Mouse (Mus musculus) midbrain, embryonic 14.5 days (tissue): ENCODE data around the gene Irf4. TPM values are rescaled to one million over a fixed set of nuclear protein-coding genes. Genes with fewer than 3 reads are reported as not detected.

Source experiments
- ATAC-seq: fragments of 200-750 bp; cut with Nextera tagmentation; 2 replicates; pipeline ENCODE4 v1.8.0; 2017; ENCODE audit warnings: moderate number of reproducible peaks, moderate library complexity; ENCODE audit not compliant: low FRiP score, low TSS enrichment
- DNase-seq: peaks from one replicate; pipeline ENCODE4 v3.0.0-alpha.2; 2015
- H3K27ac ChIP-seq: fragments of 300-500 bp; sonication (generic); replicated peaks from 2 replicates; pipeline ENCODE4 v1.5.1; 2014; ENCODE audit warnings: mild to moderate bottlenecking, low read depth, low read length, moderate library complexity
- H3K27me3 ChIP-seq: fragments of 300-500 bp; sonication (generic); 2 replicates; pipeline ENCODE4 v1.6.1; 2014; ENCODE audit warnings: low read length, control low read depth, mixed read lengths; ENCODE audit not compliant: control insufficient read depth, insufficient read depth
- H3K36me3 ChIP-seq: fragments of 300-500 bp; sonication (generic); 2 replicates; pipeline ENCODE4 v1.6.1; 2014; ENCODE audit warnings: low read length, control low read depth; ENCODE audit not compliant: control insufficient read depth, insufficient read depth
- H3K4me1 ChIP-seq: fragments of 300-500 bp; sonication (generic); 2 replicates; pipeline ENCODE4 v1.6.1; 2014; ENCODE audit warnings: mild to moderate bottlenecking, antibody characterized with exemption, low read length, control low read depth; ENCODE audit not compliant: control insufficient read depth, insufficient read depth
- H3K4me2 ChIP-seq: fragments of 300-500 bp; sonication (generic); 2 replicates; pipeline ENCODE4 v1.6.1; 2014; ENCODE audit warnings: mild to moderate bottlenecking, low read length, moderate library complexity
- H3K4me3 ChIP-seq: fragments of 300-500 bp; sonication (generic); replicated peaks from 2 replicates; pipeline ENCODE4 v1.5.1; 2014; ENCODE audit warnings: low read depth, low read length
- H3K9ac ChIP-seq: fragments of 300-500 bp; sonication (generic); replicated peaks from 2 replicates; pipeline ENCODE4 v1.6.1; 2014; ENCODE audit warnings: mild to moderate bottlenecking, low read length, moderate library complexity
- H3K9me3 ChIP-seq: fragments of 300-500 bp; sonication (generic); 2 replicates; pipeline ENCODE4 v1.6.1; 2016; ENCODE audit warnings: low read length, control low read depth, mixed read lengths; ENCODE audit not compliant: control insufficient read depth
- WGBS: fragments of 180-500 bp; shearing (Covaris S2); extraction: QIAGEN DNeasy Blood & Tissue Kit; methylation state at CpG from one replicate; pipeline ENCODE4 v1.1.7; 2014; 5-methylcytosine and 5-hydroxymethylcytosine counted together
- polyA plus RNA-seq: library from polyadenylated mRNA; unstranded; fragments of >200 nt; fragmentation: Nextera tagmentation; extraction: Ambion mirVana; gene quantifications from 2 replicates; pipeline ENCODE4 v1.2.1, GENCODE M21; 2014

The Irf4 gene
- polyA plus RNA-seq, 1 experiment from 2014 or later = 0.17 TPM

DNA sequence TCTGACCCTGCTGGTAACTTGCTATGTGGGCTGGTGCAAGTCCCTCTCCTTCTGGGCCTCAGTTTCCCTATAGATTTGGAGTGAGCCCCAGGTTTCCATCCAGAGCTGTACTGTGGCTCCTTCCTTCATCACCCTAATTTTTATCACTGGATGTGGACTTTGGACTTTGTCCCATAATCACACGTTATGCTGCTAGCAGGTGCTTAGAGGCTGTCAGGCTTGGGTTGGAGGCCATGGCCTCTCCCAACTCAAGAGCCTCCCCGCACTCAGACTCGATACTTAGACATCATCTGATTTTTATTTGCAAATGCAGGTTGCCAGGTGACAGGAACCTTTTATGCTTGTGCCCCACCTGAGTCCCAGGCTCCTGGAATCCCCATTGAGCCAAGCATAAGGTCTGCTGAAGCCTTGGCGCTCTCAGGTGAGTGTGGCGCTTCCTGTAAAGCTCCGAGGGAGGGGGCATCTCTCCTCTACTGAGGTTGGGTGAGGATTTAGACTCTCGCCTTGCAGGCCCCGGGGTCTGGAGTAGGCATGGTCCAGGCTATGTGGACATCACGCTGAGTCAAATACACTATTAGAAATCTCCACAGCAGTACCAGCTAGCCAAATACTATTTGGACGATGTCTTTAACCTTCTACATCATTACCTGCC, 5.9 kb downstream of the Irf4 start:
- Histone ChIP-seq H3K36me3 (no peaks in the 10 kb centered on the region), H3K4me2 (no peak overlapping the region), H3K27ac (no peak overlapping the region), H3K27me3 (peaks cover 32% of the 10 kb centered on the region), H3K4me1 (peaks cover 3% of the 10 kb centered on the region; the same call in 1 of the 2 replicates), H3K9me3 (no peaks in the 10 kb centered on the region), H3K9ac (no peak overlapping the region), H3K4me3 (no peak overlapping the region)
- DNase-seq (no peak), ATAC-seq (no peak)
- 84% methylated on average over 10 of the region's 10 CpGs for WGBS

DNA sequence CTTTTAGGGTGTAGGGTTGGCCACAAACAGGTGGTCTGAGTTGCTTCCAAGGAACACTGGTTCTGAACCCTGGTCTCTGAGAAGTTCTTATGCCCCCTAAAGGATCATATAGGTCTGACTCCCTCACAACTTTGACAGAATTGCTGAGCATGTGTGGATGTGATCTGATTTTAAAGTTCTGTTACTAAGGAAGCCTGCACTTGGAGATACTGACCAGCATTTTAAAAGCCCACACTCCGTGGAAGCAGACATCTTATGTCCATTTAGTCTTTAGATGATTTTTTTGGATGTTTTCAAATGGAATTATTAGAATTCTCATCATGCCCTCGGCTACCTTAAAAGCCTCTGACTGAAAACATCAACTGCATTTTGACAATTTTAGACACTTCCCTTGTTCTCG, 6.6 kb downstream of the Irf4 start:
- Histone ChIP-seq H3K36me3 (no peaks in the 10 kb centered on the region), H3K9ac (no peak overlapping the region), H3K4me2 (no peak overlapping the region), H3K4me1 (no peaks in the 10 kb centered on the region; the same call in 1 of the 2 replicates), H3K27me3 (peaks cover 25% of the 10 kb centered on the region), H3K27ac (no peak overlapping the region), H3K9me3 (no peaks in the 10 kb centered on the region), H3K4me3 (no peak overlapping the region)
- ATAC-seq (no peak), DNase-seq (no peak)
- 78% methylated on average over 3 of the region's 3 CpGs for WGBS

DNA sequence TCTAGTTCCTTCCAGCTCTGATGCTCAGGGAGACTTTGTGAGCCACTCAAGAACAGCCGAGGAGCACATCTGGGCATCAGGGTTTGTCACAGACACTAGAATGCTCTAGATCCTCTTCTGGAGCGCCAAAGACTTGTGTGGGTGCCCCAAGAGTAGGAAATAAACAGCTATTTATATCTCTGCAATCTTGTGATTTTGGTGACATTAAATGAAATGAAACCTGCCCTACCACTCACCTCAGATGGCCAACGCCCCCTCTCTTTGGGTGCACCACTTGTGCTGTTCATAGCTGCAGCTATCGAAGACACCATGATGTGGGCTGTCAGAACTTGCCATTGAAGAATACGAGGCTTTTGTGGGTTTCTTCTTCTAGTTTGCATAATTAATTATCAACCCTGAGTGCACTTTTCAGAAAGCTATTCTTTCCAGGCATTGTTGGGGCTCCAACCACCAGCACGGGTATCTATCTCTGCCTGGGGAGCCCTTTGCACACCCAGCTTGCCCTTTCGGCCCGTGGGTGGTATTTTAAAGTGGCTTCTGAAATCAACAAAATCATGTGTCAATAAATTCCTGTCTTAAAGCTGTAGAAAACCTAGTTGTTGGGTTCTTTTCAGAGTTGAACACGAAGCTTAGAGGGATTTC, 7.1 kb downstream of the Irf4 start:
- H3K4me1 ChIP-seq = no peaks in the 10 kb centered on the region
- DNase-seq = no peak
- H3K4me2 ChIP-seq = no peak overlapping the region
- H3K27me3 ChIP-seq = peaks cover 20% of the 10 kb centered on the region
- WGBS = 80% methylated on average over 9 of the region's 9 CpGs
- H3K9me3 ChIP-seq = no peaks in the 10 kb centered on the region
- H3K9ac ChIP-seq = no peak overlapping the region
- H3K4me3 ChIP-seq = no peak overlapping the region
- no peak for ATAC-seq
- H3K27ac ChIP-seq = no peak overlapping the region
- no peaks in the 10 kb centered on the region for H3K36me3 ChIP-seq

GRCm38 (mm10) chr13:30757264-30757900, 8.4 kb downstream of the Irf4 start:
- WGBS = 87% methylated on average over 14 of the region's 14 CpGs
- H3K9ac ChIP-seq = no peak overlapping the region

GRCm38 (mm10) chr13:30758789-30759381, 9.9 kb downstream of the Irf4 start:
- Histone ChIP-seq H3K4me2 (no peak overlapping the region), H3K27ac (no peak overlapping the region), H3K27me3 (no peaks in the 10 kb centered on the region), H3K9ac (no peak overlapping the region), H3K4me1 (no peaks in the 10 kb centered on the region), H3K9me3 (no peaks in the 10 kb centered on the region), H3K4me3 (no peak overlapping the region), H3K36me3 (no peaks in the 10 kb centered on the region)
- WGBS = 81% methylated on average over 11 of the region's 11 CpGs
- DNase-seq (no peak), ATAC-seq (no peak)

More at GRCm38 (mm10) chr13:30757264-30757900, 8.4 kb downstream of the Irf4 start:
- Histone ChIP-seq H3K4me2 (no peak overlapping the region), H3K27me3 (0 out of 2 replicates have a peak, but pooled peaks cover 9% of the 10 kb centered on the region), H3K4me1 (no peaks in the 10 kb centered on the region), H3K27ac (no peak overlapping the region), H3K9me3 (no peaks in the 10 kb centered on the region), H3K4me3 (no peak overlapping the region), H3K36me3 (no peaks in the 10 kb centered on the region)
- DNase-seq = no peak
- no peak for ATAC-seq

DNA sequence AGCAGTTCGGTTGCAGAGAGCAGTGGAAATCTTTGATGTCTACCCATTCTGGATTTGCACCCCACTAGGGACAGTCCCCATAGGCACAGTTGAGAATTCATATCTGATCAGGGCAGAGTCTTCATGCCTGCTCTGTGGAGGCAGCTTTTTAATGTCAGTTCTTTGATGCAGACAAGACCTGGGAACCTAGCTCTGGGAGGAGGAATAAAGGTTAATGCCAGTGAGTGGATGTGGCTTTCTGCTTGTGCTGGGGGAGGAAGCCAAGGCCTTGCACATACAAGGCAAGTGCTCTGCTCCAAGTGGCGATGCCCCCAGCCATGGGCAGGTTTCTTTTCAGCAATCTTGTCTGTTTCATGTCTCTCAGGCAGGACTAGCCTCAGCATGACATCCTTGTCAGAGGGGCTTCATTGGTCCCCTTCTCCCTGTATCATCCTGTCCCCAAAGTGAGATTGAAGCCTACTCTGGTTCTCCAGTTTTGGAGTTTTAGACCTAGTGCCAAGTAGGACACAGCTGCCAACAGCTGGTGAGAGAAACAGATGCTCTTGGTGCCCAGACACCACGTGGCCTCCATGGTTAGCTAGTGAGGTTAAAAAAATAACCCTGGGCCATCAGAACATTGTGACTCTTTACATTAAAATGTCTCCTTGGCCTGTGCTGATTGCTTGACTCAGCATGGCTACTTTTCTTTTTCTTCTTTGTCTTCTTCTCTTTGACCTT, 11.5 kb downstream of the Irf4 start:
- no peak overlapping the region for H3K27ac ChIP-seq
- no peaks in the 10 kb centered on the region for H3K27me3 ChIP-seq
- DNase-seq = no peak
- H3K9ac ChIP-seq = no peak overlapping the region
- no peak overlapping the region for H3K4me2 ChIP-seq
- WGBS = 74% methylated on average over 3 of the region's 3 CpGs
- no peaks in the 10 kb centered on the region for H3K9me3 ChIP-seq
- no peaks in the 10 kb centered on the region for H3K4me1 ChIP-seq
- no peaks in the 10 kb centered on the region for H3K36me3 ChIP-seq
- H3K4me3 ChIP-seq = no peak overlapping the region
- no peak for ATAC-seq

- Histone ChIP-seq H3K4me1 (no peaks in the 10 kb centered on the region), H3K9me3 (no peaks in the 10 kb centered on the region), H3K36me3 (no peaks in the 10 kb centered on the region), H3K27ac (no peak overlapping the region), H3K9ac (no peak overlapping the region), H3K4me3 (no peak overlapping the region), H3K27me3 (no peaks in the 10 kb centered on the region), H3K4me2 (no peak overlapping the region)
- ATAC-seq = no peak
- no peak for DNase-seq
- WGBS = 89% methylated on average over 8 of the region's 8 CpGs
These were observed 12.2 kb downstream of the Irf4 start for GRCm38 (mm10) chr13:30761151-30761631.

DNA sequence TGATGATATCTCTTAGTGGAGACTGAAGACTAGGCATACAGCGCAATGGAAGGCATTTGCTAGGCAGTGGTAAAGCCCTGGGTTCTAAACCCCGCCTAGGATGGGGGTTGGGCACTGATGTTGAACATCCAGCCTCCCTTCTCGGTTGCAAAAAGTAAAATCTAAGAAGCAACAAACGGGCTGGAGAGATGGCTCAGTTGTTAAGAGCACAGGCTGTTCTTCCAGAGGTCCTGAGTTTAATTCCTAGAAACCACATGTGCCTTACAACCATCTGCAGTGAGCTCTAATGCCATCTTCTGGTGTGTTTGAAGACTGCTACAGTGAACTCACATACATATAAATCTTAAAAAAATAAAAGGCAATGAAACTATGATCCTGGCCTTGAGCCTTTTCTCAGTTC, 13.2 kb downstream of the Irf4 start:
- H3K27me3 ChIP-seq = no peaks in the 10 kb centered on the region
- no peaks in the 10 kb centered on the region for H3K4me1 ChIP-seq
- no peak overlapping the region for H3K4me2 ChIP-seq
- no peak for ATAC-seq
- H3K36me3 ChIP-seq = no peaks in the 10 kb centered on the region
- no peak for DNase-seq
- H3K4me3 ChIP-seq = no peak overlapping the region
- no peak overlapping the region for H3K9ac ChIP-seq
- WGBS = 87% methylated on average over 4 of the region's 4 CpGs
- no peak overlapping the region for H3K27ac ChIP-seq
- H3K9me3 ChIP-seq = no peaks in the 10 kb centered on the region
